Mouse (Mus musculus) olfactory bulb, adult 2 months (tissue): Measurements from ENCODE around the gene Kif22.

Experiments used
- CTCF ChIP-seq: fragments of 200-500 bp; IDR thresholded peaks from 2 replicates; pipeline ENCODE4 v1.5.1; 2012; ENCODE audit warnings: low read depth, mild to moderate bottlenecking, low read length, moderate library complexity; ENCODE audit not compliant: insufficient read depth
- POLR2A ChIP-seq: fragments of 200-500 bp; IDR thresholded peaks from 2 replicates; pipeline ENCODE4 v1.6.1; 2012; ENCODE audit warnings: mild to moderate bottlenecking, low read depth, low read length, moderate library complexity; ENCODE audit not compliant: insufficient read depth

- no peak for TF ChIP-seq CTCF
- no peak for TF ChIP-seq POLR2A
Measured at GRCm38 (mm10) chr7:127026161-127026600, 16.1 kb downstream of the Kif22 start.
